Mouse (Mus musculus): ENCODE results near the gene Zfand3. TPM values are rescaled to one million over a fixed set of nuclear protein-coding genes. Genes with fewer than 3 reads are reported as not detected.

The Zfand3 gene
- polyA plus RNA-seq, 1 experiment: 111 TPM

DNA sequence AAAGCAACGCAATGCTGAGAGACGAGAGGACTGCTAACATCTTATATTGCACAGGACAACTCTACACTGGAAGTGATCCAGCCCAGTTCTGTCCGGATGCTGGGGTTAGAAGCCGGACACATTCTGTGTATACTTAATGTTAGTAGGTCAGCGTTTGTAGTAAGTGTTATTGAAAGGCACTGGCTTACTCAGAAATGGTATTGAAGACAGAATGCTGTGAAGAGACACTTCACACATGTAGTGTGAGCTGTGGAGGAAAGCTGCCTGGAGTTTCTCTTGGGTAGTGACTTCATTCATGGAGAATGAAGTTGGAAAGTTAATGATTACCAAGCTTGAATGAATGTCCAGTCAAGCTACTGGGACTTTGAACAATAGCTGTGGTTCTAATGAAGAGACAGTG lies 132.2 kb downstream of the Zfand3 start:
- 27% methylated on average over 5 of the region's 5 CpGs for WGBS

DNA sequence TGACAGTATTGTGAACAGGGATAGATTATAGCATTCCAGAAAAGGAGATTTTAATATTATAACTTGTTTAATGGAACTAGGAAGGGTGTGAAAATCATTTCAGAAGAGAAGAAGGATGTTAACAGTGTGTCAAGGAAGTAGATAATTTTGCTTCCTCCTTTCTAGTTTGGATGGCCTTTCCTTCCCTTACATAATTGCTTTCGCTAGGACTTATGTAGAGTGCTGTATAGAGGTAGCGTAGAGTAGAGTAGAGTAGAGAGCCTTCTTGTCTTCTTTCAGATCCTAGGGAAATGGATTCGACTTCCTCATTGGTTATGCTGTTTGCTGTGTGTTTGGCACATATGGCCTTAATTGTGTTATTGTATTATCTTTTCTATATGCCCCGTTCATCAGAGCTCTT lies 132.6 kb downstream of the Zfand3 start:
- TF ChIP-seq CTCF (conservative IDR thresholded peaks at IDR 0.05; ENCODE audit: insufficient read depth, insufficient read length, low read depth, low read length): no peak
- TF ChIP-seq POLR2A (IDR thresholded peaks at IDR 0.05; ENCODE audit: low read depth, low read length): no peak
- Histone ChIP-seq H3K36me3 (ENCODE audit: control insufficient read depth, insufficient read depth, low read length) (peaks cover 1% of the 10 kb centered on the region; the same call in 1 of the 2 replicates), H3K4me3 (ENCODE audit: insufficient read depth, low read depth, low read length) (no peak overlapping the region), H3K27me3 (replicated peaks; ENCODE audit: control insufficient read depth, insufficient read depth, low read length) (no peaks in the 10 kb centered on the region), H3K27ac (ENCODE audit: insufficient read depth, low read depth, low read length) (no peak overlapping the region), H3K4me1 (ENCODE audit: control insufficient read depth, insufficient read depth, low read length) (peaks cover 32% of the 10 kb centered on the region)
- WGBS: 89% methylated on average over 4 of the region's 4 CpGs
- DNase-seq: no peak

More for the DNA sequence above, 132.2 kb downstream of the Zfand3 start:
- H3K4me3 ChIP-seq (ENCODE audit: insufficient read depth, low read depth, low read length): no peak overlapping the region
- TF ChIP-seq POLR2A (IDR thresholded peaks at IDR 0.05; ENCODE audit: low read depth, low read length) (no peak), CTCF (conservative IDR thresholded peaks at IDR 0.05; ENCODE audit: insufficient read depth, insufficient read length, low read depth, low read length) (no peak)
- H3K4me1 ChIP-seq (ENCODE audit: control insufficient read depth, insufficient read depth, low read length): peaks cover 35% of the 10 kb centered on the region
- H3K27me3 ChIP-seq (replicated peaks; ENCODE audit: control insufficient read depth, insufficient read depth, low read length): no peaks in the 10 kb centered on the region
- no peak overlapping the region for H3K27ac ChIP-seq (ENCODE audit: insufficient read depth, low read depth, low read length)
- peak; percentile 82 for DNase-seq
- peaks cover 1% of the 10 kb centered on the region; the same call in 1 of the 2 replicates for H3K36me3 ChIP-seq (ENCODE audit: control insufficient read depth, insufficient read depth, low read length)

DNA sequence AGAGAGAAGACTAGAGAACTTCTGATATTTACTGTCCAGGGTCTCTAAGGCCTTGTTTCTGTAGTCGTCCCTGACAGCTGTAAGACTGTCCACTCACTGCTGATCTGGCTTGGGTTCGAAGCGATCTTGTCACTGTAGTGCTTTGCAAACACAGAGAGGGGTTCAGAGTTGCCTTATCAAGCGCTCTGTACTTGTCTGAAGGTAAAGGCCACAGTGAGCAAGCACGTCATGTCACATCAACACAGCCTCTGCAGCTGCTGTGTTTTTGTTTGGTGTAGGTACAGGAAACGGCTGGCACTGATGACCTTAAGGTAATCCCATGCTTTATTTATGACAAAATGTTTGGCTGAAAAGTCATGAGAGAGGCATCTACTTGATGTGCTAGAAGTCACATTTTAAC lies 139.6 kb downstream of the Zfand3 start:
- H3K27me3 ChIP-seq (replicated peaks; ENCODE audit: control insufficient read depth, insufficient read depth, low read length): no peaks in the 10 kb centered on the region

DNA sequence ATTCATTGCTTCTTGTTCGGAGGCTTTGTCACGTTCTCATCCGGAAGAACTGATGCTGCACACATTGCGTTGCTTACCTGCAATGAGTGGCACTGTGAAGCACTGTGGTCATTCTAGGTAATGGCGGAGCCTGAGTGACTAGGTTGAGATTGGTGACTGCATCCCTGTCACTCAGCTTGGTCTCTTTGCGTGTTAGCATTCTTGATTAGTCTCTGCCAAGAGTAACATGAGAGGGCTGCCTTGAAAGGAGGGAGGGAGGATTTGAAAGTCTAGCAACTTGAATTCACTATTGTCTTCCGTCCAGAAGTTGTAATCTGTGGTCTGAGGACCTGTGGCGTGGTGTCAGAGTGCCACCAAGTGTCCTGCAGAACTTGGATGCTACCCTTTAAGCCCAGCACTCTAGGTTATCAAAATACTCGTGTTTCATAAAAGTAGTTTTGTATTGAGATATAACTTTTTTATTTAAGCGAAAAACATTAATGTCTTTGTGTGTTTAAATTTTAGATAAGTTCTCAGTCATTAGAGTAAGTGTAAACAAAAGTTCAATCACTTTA lies 141.1 kb downstream of the Zfand3 start:
- 80% methylated on average over 10 of the region's 10 CpGs for WGBS
- peaks cover 4% of the 10 kb centered on the region; the same call in 1 of the 2 replicates for H3K4me1 ChIP-seq (ENCODE audit: control insufficient read depth, insufficient read depth, low read length)
- H3K27me3 ChIP-seq (replicated peaks; ENCODE audit: control insufficient read depth, insufficient read depth, low read length): no peaks in the 10 kb centered on the region
- H3K27ac ChIP-seq (ENCODE audit: insufficient read depth, low read depth, low read length): no peak overlapping the region
- no peak overlapping the region for H3K4me3 ChIP-seq (ENCODE audit: insufficient read depth, low read depth, low read length)
- TF ChIP-seq CTCF (conservative IDR thresholded peaks at IDR 0.05; ENCODE audit: insufficient read depth, insufficient read length, low read depth, low read length): peak; percentile 53
- TF ChIP-seq POLR2A (IDR thresholded peaks at IDR 0.05; ENCODE audit: low read depth, low read length): no peak
- H3K36me3 ChIP-seq (ENCODE audit: control insufficient read depth, insufficient read depth, low read length): no peaks in the 10 kb centered on the region
- no peak for DNase-seq

More for the DNA sequence above, 139.6 kb downstream of the Zfand3 start:
- H3K36me3 ChIP-seq (ENCODE audit: control insufficient read depth, insufficient read depth, low read length): no peaks in the 10 kb centered on the region
- 67% methylated on average over 6 of the region's 6 CpGs for WGBS
- H3K4me1 ChIP-seq (ENCODE audit: control insufficient read depth, insufficient read depth, low read length): peaks cover 7% of the 10 kb centered on the region; the same call in 1 of the 2 replicates
- TF ChIP-seq POLR2A (IDR thresholded peaks at IDR 0.05; ENCODE audit: low read depth, low read length) (no peak), CTCF (conservative IDR thresholded peaks at IDR 0.05; ENCODE audit: insufficient read depth, insufficient read length, low read depth, low read length) (no peak)
- H3K4me3 ChIP-seq (ENCODE audit: insufficient read depth, low read depth, low read length): no peak overlapping the region
- DNase-seq: no peak
- no peak overlapping the region for H3K27ac ChIP-seq (ENCODE audit: insufficient read depth, low read depth, low read length)

DNA sequence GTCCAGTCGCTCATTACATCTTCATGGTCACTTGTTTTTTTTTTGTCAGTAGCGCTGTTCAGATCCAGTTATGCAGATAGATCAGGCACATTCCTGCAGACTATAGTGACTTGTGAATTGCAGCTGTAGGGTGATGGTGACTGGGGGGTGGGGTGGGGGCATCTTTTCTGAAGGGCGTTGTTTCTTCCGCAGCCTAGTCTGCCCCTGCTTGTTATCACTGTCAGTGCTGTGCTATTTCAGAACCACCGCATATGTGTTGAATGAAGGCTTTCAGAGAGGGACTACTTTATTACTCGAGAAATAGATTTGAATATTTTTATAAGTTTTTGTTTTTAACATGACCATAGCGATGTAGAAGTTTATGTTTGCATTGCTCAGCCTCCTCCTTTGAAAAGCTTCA lies 142.0 kb downstream of the Zfand3 start:
- Histone ChIP-seq H3K4me3 (ENCODE audit: insufficient read depth, low read depth, low read length) (no peak overlapping the region), H3K36me3 (ENCODE audit: control insufficient read depth, insufficient read depth, low read length) (no peaks in the 10 kb centered on the region), H3K27me3 (replicated peaks; ENCODE audit: control insufficient read depth, insufficient read depth, low read length) (no peaks in the 10 kb centered on the region), H3K4me1 (ENCODE audit: control insufficient read depth, insufficient read depth, low read length) (peaks cover 4% of the 10 kb centered on the region; the same call in 1 of the 2 replicates), H3K27ac (ENCODE audit: insufficient read depth, low read depth, low read length) (no peak overlapping the region)
- WGBS: 89% methylated on average over 7 of the region's 7 CpGs
- no peak for DNase-seq
- TF ChIP-seq POLR2A (IDR thresholded peaks at IDR 0.05; ENCODE audit: low read depth, low read length) (no peak), CTCF (conservative IDR thresholded peaks at IDR 0.05; ENCODE audit: insufficient read depth, insufficient read length, low read depth, low read length) (no peak)

DNA sequence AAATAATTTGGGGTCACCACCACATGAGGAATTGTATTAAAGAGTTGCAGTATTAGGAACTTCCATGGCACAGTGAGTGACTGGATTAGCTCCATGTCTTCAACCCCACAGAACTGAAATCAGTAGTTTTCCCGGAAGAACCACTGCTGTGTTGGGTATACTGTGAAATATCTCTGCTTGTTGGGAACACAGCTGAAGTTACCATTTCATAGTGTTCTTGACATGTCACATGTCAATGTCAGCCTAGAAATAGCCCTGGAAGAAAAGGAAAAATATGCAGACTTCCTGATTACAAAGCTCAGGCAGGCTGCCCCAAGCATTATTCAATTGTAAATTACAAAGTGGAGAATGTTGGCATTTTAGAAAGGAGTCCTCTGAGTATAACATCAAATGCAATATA lies 143.4 kb downstream of the Zfand3 start:
- Histone ChIP-seq H3K27me3 (replicated peaks; ENCODE audit: control insufficient read depth, insufficient read depth, low read length) (no peaks in the 10 kb centered on the region), H3K4me3 (ENCODE audit: insufficient read depth, low read depth, low read length) (no peak overlapping the region), H3K36me3 (ENCODE audit: control insufficient read depth, insufficient read depth, low read length) (no peaks in the 10 kb centered on the region), H3K4me1 (ENCODE audit: control insufficient read depth, insufficient read depth, low read length) (peaks cover 4% of the 10 kb centered on the region; the same call in 1 of the 2 replicates), H3K27ac (ENCODE audit: insufficient read depth, low read depth, low read length) (no peak overlapping the region)
- WGBS: 49% methylated on average over 1 of the region's 1 CpGs
- DNase-seq: no peak
- TF ChIP-seq POLR2A (IDR thresholded peaks at IDR 0.05; ENCODE audit: low read depth, low read length): no peak
- TF ChIP-seq CTCF (conservative IDR thresholded peaks at IDR 0.05; ENCODE audit: insufficient read depth, insufficient read length, low read depth, low read length): no peak

DNA sequence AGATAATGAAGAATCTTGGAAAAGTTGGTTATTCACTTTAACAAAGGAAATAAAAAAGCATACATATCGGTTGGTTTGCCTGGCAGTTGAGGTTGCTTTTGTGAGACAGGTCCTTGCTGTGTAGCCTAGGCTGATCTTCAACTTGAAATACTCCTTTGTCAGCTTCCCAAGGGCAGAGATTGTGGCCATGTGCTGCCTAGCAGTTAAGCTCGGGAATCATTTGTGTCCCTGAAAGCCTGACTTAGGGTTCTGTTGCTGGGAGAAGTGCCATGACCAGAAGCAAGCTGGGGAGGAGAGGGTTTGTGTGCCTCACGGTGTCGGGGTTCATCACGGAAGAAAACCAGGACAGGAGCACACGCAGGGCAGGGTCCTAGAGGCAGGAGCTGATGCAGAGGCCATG lies 143.8 kb downstream of the Zfand3 start:
- Histone ChIP-seq H3K27ac (ENCODE audit: insufficient read depth, low read depth, low read length) (no peak overlapping the region), H3K4me1 (ENCODE audit: control insufficient read depth, insufficient read depth, low read length) (peaks cover 4% of the 10 kb centered on the region; the same call in 1 of the 2 replicates), H3K36me3 (ENCODE audit: control insufficient read depth, insufficient read depth, low read length) (no peaks in the 10 kb centered on the region), H3K27me3 (replicated peaks; ENCODE audit: control insufficient read depth, insufficient read depth, low read length) (no peaks in the 10 kb centered on the region), H3K4me3 (ENCODE audit: insufficient read depth, low read depth, low read length) (no peak overlapping the region)
- TF ChIP-seq CTCF (conservative IDR thresholded peaks at IDR 0.05; ENCODE audit: insufficient read depth, insufficient read length, low read depth, low read length) (no peak), POLR2A (IDR thresholded peaks at IDR 0.05; ENCODE audit: low read depth, low read length) (no peak)
- no peak for DNase-seq
- 79% methylated on average over 6 of the region's 6 CpGs for WGBS

Data from kidney, adult 2 months (tissue).